8 mouse cellular contexts compared by ENCODE assay signal in genomic region chr8:83738949-83739710, GRCm38 (mm10). TPM values are rescaled to one million over a fixed set of nuclear protein-coding genes. Genes with fewer than 3 reads are reported as not detected.
DNase-seq lines count a peak whose midpoint lies in the region; ATAC-seq and TF ChIP-seq lines count a peak whose summit lies in the region.

No protein-coding gene starts in this region.

- peak overlapping the region; percentile 91 for H3K4me2 ChIP-seq in limb, embryonic 13.5 days (replicated peaks)
- H3K4me2 ChIP-seq in stomach, embryonic 16.5 days (ENCODE audit: low read depth, low read length), result peak overlapping the region; percentile 92
- H3K4me2 ChIP-seq in hindbrain, embryonic 11.5 days (replicated peaks; ENCODE audit: low read depth, low read length), result no peak overlapping the region

- 0 out of 2 replicates have a peak overlapping the region, but pooled peaks have one; percentile 31 for H3K9ac ChIP-seq in limb, embryonic 13.5 days
- peak overlapping the region; percentile 51 for H3K9ac ChIP-seq in stomach, embryonic 16.5 days (ENCODE audit: low read length)
- H3K9ac ChIP-seq in hindbrain, embryonic 11.5 days (ENCODE audit: low read depth, low read length), result no peak overlapping the region

- H3K36me3 ChIP-seq in spleen, adult 2 months (ENCODE audit: control insufficient read depth, insufficient read depth, low read length), result peaks cover 2% of the 10 kb centered on the region
- 0 out of 2 replicates have a peak, but pooled peaks cover 3% of the 10 kb centered on the region for H3K36me3 ChIP-seq in limb, embryonic 13.5 days
- H3K36me3 ChIP-seq in stomach, embryonic 16.5 days (ENCODE audit: control insufficient read depth, insufficient read depth, low read length), result no peaks in the 10 kb centered on the region
- H3K36me3 ChIP-seq in hindbrain, embryonic 11.5 days (ENCODE audit: control insufficient read depth, insufficient read depth, low read length), result no peaks in the 10 kb centered on the region

- no peaks in the 10 kb centered on the region for H3K27me3 ChIP-seq in spleen, adult 2 months (ENCODE audit: control insufficient read depth, insufficient read depth, low read length)
- H3K27me3 ChIP-seq in limb, embryonic 13.5 days, result 0 out of 2 replicates have a peak, but pooled peaks cover 3% of the 10 kb centered on the region
- H3K27me3 ChIP-seq in stomach, embryonic 16.5 days (ENCODE audit: control insufficient read depth, insufficient read depth, low read length), result no peaks in the 10 kb centered on the region
- H3K27me3 ChIP-seq in hindbrain, embryonic 11.5 days (ENCODE audit: control insufficient read depth, insufficient read depth, low read length), result peaks cover 20% of the 10 kb centered on the region

- peaks cover 40% of the 10 kb centered on the region; the same call in 1 of the 2 replicates for H3K4me1 ChIP-seq in spleen, adult 2 months (ENCODE audit: control insufficient read depth, insufficient read depth, insufficient read length)
- peaks cover 44% of the 10 kb centered on the region for H3K4me1 ChIP-seq in limb, embryonic 13.5 days
- H3K4me1 ChIP-seq in stomach, embryonic 16.5 days (ENCODE audit: control insufficient read depth, insufficient read depth, low read length), result peaks cover 36% of the 10 kb centered on the region
- no peaks in the 10 kb centered on the region; the same call in 1 of the 2 replicates for H3K4me1 ChIP-seq in hindbrain, embryonic 11.5 days (replicated peaks; ENCODE audit: control insufficient read depth, insufficient read depth, low read length)

- 67% methylated on average over 10 of the region's 10 CpGs for WGBS in spleen, adult 2 months
- WGBS in limb, embryonic 13.5 days, result 47% methylated on average over 10 of the region's 10 CpGs
- 60% methylated on average over 10 of the region's 10 CpGs for WGBS in stomach, embryonic 16.5 days
- 74% methylated on average over 10 of the region's 10 CpGs for WGBS in hindbrain, embryonic 11.5 days

- DNase-seq in spleen, adult 2 months (ENCODE audit: low read depth in 1 of 2, low spot score in 2 of 2), result no peak
- no peak for DNase-seq in spleen, postnatal 14 days (ENCODE audit: low spot score in 2 of 2)
- DNase-seq in heart, adult 9 months (ENCODE audit: low spot score in 2 of 2), result peak; percentile 79 to 85
- DNase-seq in left cerebral cortex, postnatal 36 days (ENCODE audit: low spot score in 2 of 2), result no peak
- DNase-seq in right cerebral cortex, postnatal 25 days, result no peak
- DNase-seq in hindbrain, embryonic 11.5 days (ENCODE audit: low spot score), result no peak

- ATAC-seq in limb, embryonic 13.5 days (ENCODE audit: low FRiP score, low read depth), result peak; percentile 26; the same call in 1 of the 2 replicates
- peak; percentile 41; the same call in 1 of the 2 replicates for ATAC-seq in stomach, embryonic 16.5 days (ENCODE audit: insufficient read depth, low FRiP score)
- ATAC-seq in hindbrain, embryonic 11.5 days (ENCODE audit: low FRiP score), result no peak

- TF ChIP-seq CTCF in spleen, adult 2 months (IDR thresholded peaks at IDR 0.05; ENCODE audit: extremely low read depth, insufficient read depth, insufficient read length, insufficient replicate concordance), result no peak

- H3K27ac ChIP-seq in spleen, adult 2 months (ENCODE audit: insufficient read depth, low read length), result peak overlapping the region; percentile 98
- peak overlapping the region; percentile 59 for H3K27ac ChIP-seq in limb, embryonic 13.5 days
- peak overlapping the region; percentile 88 for H3K27ac ChIP-seq in stomach, embryonic 16.5 days (ENCODE audit: low read length)
- no peak overlapping the region for H3K27ac ChIP-seq in hindbrain, embryonic 11.5 days (ENCODE audit: low read depth, low read length)

- intact Hi-C loops in left cerebral cortex, postnatal 36 days (cut with DNase I), result no loop called here

- peak overlapping the region; percentile 92 for H3K4me3 ChIP-seq in spleen, adult 2 months (ENCODE audit: extremely low read depth, insufficient read depth, insufficient read length)
- peak overlapping the region; percentile 19 for H3K4me3 ChIP-seq in limb, embryonic 13.5 days
- peak overlapping the region; percentile 58 for H3K4me3 ChIP-seq in stomach, embryonic 16.5 days (replicated peaks; ENCODE audit: low read length)
- no peak overlapping the region for H3K4me3 ChIP-seq in hindbrain, embryonic 11.5 days (ENCODE audit: low read depth, low read length)

- H3K9me3 ChIP-seq in limb, embryonic 13.5 days, result no peaks in the 10 kb centered on the region
- H3K9me3 ChIP-seq in stomach, embryonic 16.5 days (replicated peaks; ENCODE audit: control insufficient read depth, low read length), result 0 out of 2 replicates have a peak, but pooled peaks cover 5% of the 10 kb centered on the region
- H3K9me3 ChIP-seq in hindbrain, embryonic 11.5 days (ENCODE audit: control insufficient read depth, low read length), result no peaks in the 10 kb centered on the region

- no peak for TF ChIP-seq POLR2A in spleen, adult 2 months (IDR thresholded peaks at IDR 0.05; ENCODE audit: low read depth, low read length)

RNA-seq across cellular contexts. Expression of gene Adgre5, which starts 2.0 kb away (rescaled TPM):
- 232 and 275 TPM in 2 replicates for polyA plus RNA-seq in spleen, adult 2 months (2012; rRNA removed)
- 35.8 and 39.8 TPM in 2 replicates for polyA plus RNA-seq in limb, embryonic 13.5 days (2015; fragmentation: Nextera tagmentation; extraction: Ambion mirVana)
- 40.5 and 45.6 TPM in 2 replicates for polyA plus RNA-seq in stomach, embryonic 16.5 days (2015; fragmentation: Nextera tagmentation; extraction: Ambion mirVana)
- 10 to 100 TPM in 1 of 2 experiments, 1 to 10 TPM in 1; 6.0 to 10.8 TPM for total RNA-seq in left cerebral cortex, postnatal 36 days (2021)
- 13.0 and 13.8 TPM in 2 replicates for polyA plus RNA-seq in hindbrain, embryonic 11.5 days (2014; fragmentation: Nextera tagmentation; extraction: Ambion mirVana)

RNA-seq across cellular contexts. Expression of gene Ddx39, which starts 24.2 kb away (rescaled TPM):
- 52.9 TPM in 2 replicates for polyA plus RNA-seq in spleen, adult 2 months (2012; rRNA removed)
- polyA plus RNA-seq in limb, embryonic 13.5 days (2015; fragmentation: Nextera tagmentation; extraction: Ambion mirVana), result 138 and 143 TPM in 2 replicates
- polyA plus RNA-seq in stomach, embryonic 16.5 days (2015; fragmentation: Nextera tagmentation; extraction: Ambion mirVana), result 154 and 167 TPM in 2 replicates
- total RNA-seq in left cerebral cortex, postnatal 36 days (2021), result 10 to 100 TPM; 15.4 to 18.6 TPM
- 187 and 205 TPM in 2 replicates for polyA plus RNA-seq in hindbrain, embryonic 11.5 days (2014; fragmentation: Nextera tagmentation; extraction: Ambion mirVana)

RNA-seq across cellular contexts. Expression of gene Pkn1, which starts 40.2 kb away (rescaled TPM):
- 165 and 208 TPM in 2 replicates for polyA plus RNA-seq in spleen, adult 2 months (2012; rRNA removed)
- 28.7 and 29.8 TPM in 2 replicates for polyA plus RNA-seq in limb, embryonic 13.5 days (2015; fragmentation: Nextera tagmentation; extraction: Ambion mirVana)
- 14.7 and 19.9 TPM in 2 replicates for polyA plus RNA-seq in stomach, embryonic 16.5 days (2015; fragmentation: Nextera tagmentation; extraction: Ambion mirVana)
- 10 to 100 TPM; 52.9 to 65.1 TPM for total RNA-seq in left cerebral cortex, postnatal 36 days (2021)
- polyA plus RNA-seq in hindbrain, embryonic 11.5 days (2014; fragmentation: Nextera tagmentation; extraction: Ambion mirVana), result 21.6 and 22.6 TPM in 2 replicates

Comparison
In these comparisons a context has a peak if more than half of its experiments do, and no peak if none do; other contexts are left out.
1. DNase-seq: peak in heart, adult 9 months (2 of 2); none in spleen, adult 2 months (0 of 2), spleen, postnatal 14 days (0 of 2), left cerebral cortex, postnatal 36 days (0 of 2), right cerebral cortex, postnatal 25 days (single experiment) and hindbrain, embryonic 11.5 days (single experiment).